Mouse (Mus musculus) stomach, postnatal 0 days (tissue): ENCODE data around the gene Bckdha.

Experiments
- CTCF ChIP-seq: IDR thresholded peaks from 2 replicates; pipeline ENCODE4 v1.5.1; 2016; ENCODE audit warnings: antibody characterized with exemption, low read depth, mild to moderate bottlenecking, moderate library complexity
- EP300 ChIP-seq: optimal IDR thresholded peaks from 2 replicates; pipeline ENCODE3; 2016; ENCODE audit warnings: antibody characterized with exemption

GRCm38 (mm10) chr7:25704716-25705364 lies 46.1 kb upstream of the Bckdha start:
- no peak for TF ChIP-seq CTCF
- no peak for TF ChIP-seq EP300
